Mouse (Mus musculus) embryonic facial prominence, embryonic 13.5 days (tissue): Measurements from ENCODE around the gene Tmem51. TPM values are rescaled to one million over a fixed set of nuclear protein-coding genes. Genes with fewer than 3 reads are reported as not detected.
A peak's percentile ranks its signal among the peaks of the same experiment; 100 is the strongest.
"Not testable (repeated sequence)": the region's sequence is repeated elsewhere in the genome, so short reads cannot be mapped to it uniquely, and the experiment has no call there.

Source experiments
- ATAC-seq: fragments of 200-750 bp; cut with Nextera tagmentation; 2 replicates; pipeline ENCODE4 v1.8.0; 2017; ENCODE audit warnings: low read depth; ENCODE audit not compliant: insufficient number of reproducible peaks, insufficient read depth, low FRiP score, low TSS enrichment
- H3K27ac ChIP-seq: fragments of 300-500 bp; sonication (generic); 2 replicates; pipeline ENCODE4 v1.5.1; 2015; ENCODE audit warnings: moderate library complexity, mild to moderate bottlenecking, inconsistent platforms
- H3K27me3 ChIP-seq: fragments of 300-500 bp; sonication (generic); 2 replicates; pipeline ENCODE4 v1.6.1; 2015; ENCODE audit warnings: mild to moderate bottlenecking, inconsistent platforms
- H3K36me3 ChIP-seq: fragments of 300-500 bp; sonication (generic); 2 replicates; pipeline ENCODE4 v1.6.1; 2015; ENCODE audit warnings: mild to moderate bottlenecking, inconsistent platforms
- H3K4me1 ChIP-seq: fragments of 300-500 bp; sonication (generic); 2 replicates; pipeline ENCODE4 v1.6.1; 2015; ENCODE audit warnings: inconsistent platforms
- H3K4me2 ChIP-seq: fragments of 300-500 bp; sonication (generic); 2 replicates; pipeline ENCODE4 v1.6.1; 2015; ENCODE audit warnings: moderate library complexity, mild to moderate bottlenecking, inconsistent platforms
- H3K4me3 ChIP-seq: fragments of 300-500 bp; sonication (generic); 2 replicates; pipeline ENCODE4 v1.5.1; 2015; ENCODE audit warnings: mild to moderate bottlenecking, inconsistent platforms
- H3K9ac ChIP-seq: fragments of 300-500 bp; sonication (generic); 2 replicates; pipeline ENCODE4 v1.6.1; 2015; ENCODE audit warnings: mild to moderate bottlenecking, inconsistent platforms
- H3K9me3 ChIP-seq: fragments of 300-500 bp; sonication (generic); 2 replicates; pipeline ENCODE4 v1.6.1; 2016; ENCODE audit warnings: inconsistent platforms
- whole genome bisulfite sequencing: fragments of 180-500 bp; shearing (Covaris S2); methylation state at CpG from one replicate; pipeline ENCODE4 v1.1.7; 2015; ENCODE audit warnings: mixed read lengths; 5-methylcytosine and 5-hydroxymethylcytosine counted together
- polyA plus RNA-seq: library from polyadenylated mRNA; unstranded; fragments of >200 nt; fragmentation: Nextera tagmentation; extraction: Ambion mirVana; gene quantifications from 2 replicates; pipeline ENCODE4 v1.2.1, GENCODE M21; 2015

The Tmem51 gene
- polyA plus RNA-seq, 1 experiment from 2014 or later = 13.9 TPM

GRCm38 (mm10) chr4:142000581-142000980 lies 83.5 kb downstream of the Tmem51 start:
- Histone ChIP-seq H3K4me2 (no peak overlapping the region), H3K27ac (no peak overlapping the region), H3K4me3 (no peak overlapping the region), H3K9me3 (no peaks in the 10 kb centered on the region), H3K9ac (no peak overlapping the region), H3K27me3 (no peaks in the 10 kb centered on the region), H3K36me3 (no peaks in the 10 kb centered on the region), H3K4me1 (peaks cover 8% of the 10 kb centered on the region; the same call in 1 of the 2 replicates)
- 75% methylated on average over 9 of the region's 9 CpGs for WGBS
- no peak for ATAC-seq

GRCm38 (mm10) chr4:141999494-142000074 lies 84.5 kb downstream of the Tmem51 start:
- H3K9me3 ChIP-seq = no peaks in the 10 kb centered on the region
- no peak overlapping the region for H3K4me3 ChIP-seq
- H3K27me3 ChIP-seq = no peaks in the 10 kb centered on the region
- no peak for ATAC-seq
- peaks cover 8% of the 10 kb centered on the region; the same call in 1 of the 2 replicates for H3K4me1 ChIP-seq
- H3K4me2 ChIP-seq = no peak overlapping the region
- WGBS = 62% methylated on average over 7 of the region's 7 CpGs
- H3K9ac ChIP-seq = no peak overlapping the region
- H3K27ac ChIP-seq = no peak overlapping the region; the same call in 1 of the 2 replicates
- no peaks in the 10 kb centered on the region for H3K36me3 ChIP-seq

- WGBS = 11% methylated on average over 11 of the region's 11 CpGs
- peak; percentile 40; the same call in 1 of the 2 replicates for ATAC-seq
Measured at GRCm38 (mm10) chr4:141998282-141998821, 85.8 kb downstream of the Tmem51 start.

GRCm38 (mm10) chr4:141996880-141997279 lies 87.2 kb downstream of the Tmem51 start:
- ATAC-seq = no peak
- WGBS = 67% methylated on average over 3 of the region's 3 CpGs
- Histone ChIP-seq H3K4me1 (peaks cover 8% of the 10 kb centered on the region; the same call in 1 of the 2 replicates), H3K27ac (no peak overlapping the region), H3K4me2 (no peak overlapping the region), H3K9me3 (no peaks in the 10 kb centered on the region), H3K4me3 (no peak overlapping the region), H3K9ac (no peak overlapping the region), H3K36me3 (no peaks in the 10 kb centered on the region), H3K27me3 (no peaks in the 10 kb centered on the region)

More at GRCm38 (mm10) chr4:141998282-141998821, 85.8 kb downstream of the Tmem51 start:
- Histone ChIP-seq H3K36me3 (no peaks in the 10 kb centered on the region), H3K4me3 (peak overlapping the region; percentile 37), H3K9ac (peak overlapping the region; percentile 40; the same call in 1 of the 2 replicates), H3K4me2 (peak overlapping the region; percentile 59), H3K27me3 (no peaks in the 10 kb centered on the region), H3K9me3 (no peaks in the 10 kb centered on the region), H3K4me1 (peaks cover 8% of the 10 kb centered on the region; the same call in 1 of the 2 replicates), H3K27ac (no peak overlapping the region; the same call in 1 of the 2 replicates)

GRCm38 (mm10) chr4:141996086-141996485 lies 88.0 kb downstream of the Tmem51 start:
- no peak overlapping the region for H3K4me2 ChIP-seq
- H3K27ac ChIP-seq = no peak overlapping the region
- no peak overlapping the region for H3K9ac ChIP-seq
- no peaks in the 10 kb centered on the region for H3K27me3 ChIP-seq
- WGBS = 67% methylated on average over 7 of the region's 7 CpGs
- ATAC-seq = no peak
- peaks cover 8% of the 10 kb centered on the region; the same call in 1 of the 2 replicates for H3K4me1 ChIP-seq
- no peak overlapping the region for H3K4me3 ChIP-seq
- no peaks in the 10 kb centered on the region for H3K9me3 ChIP-seq
- no peaks in the 10 kb centered on the region for H3K36me3 ChIP-seq

GRCm38 (mm10) chr4:141994062-141994471 lies 90.0 kb downstream of the Tmem51 start:
- not testable (repeated sequence) for H3K4me3 ChIP-seq, H3K9ac ChIP-seq, H3K27me3 ChIP-seq, H3K27ac ChIP-seq, H3K4me2 ChIP-seq, H3K36me3 ChIP-seq, ATAC-seq, H3K4me1 ChIP-seq, H3K9me3 ChIP-seq
- 59% methylated on average over 2 of the region's 2 CpGs for WGBS

GRCm38 (mm10) chr4:141993347-141994061 lies 90.6 kb downstream of the Tmem51 start:
- ATAC-seq = no peak
- Histone ChIP-seq H3K4me1 (peaks cover 6% of the 10 kb centered on the region; the same call in 1 of the 2 replicates), H3K9ac (no peak overlapping the region), H3K27me3 (no peaks in the 10 kb centered on the region), H3K4me3 (no peak overlapping the region), H3K9me3 (no peaks in the 10 kb centered on the region), H3K27ac (no peak overlapping the region), H3K4me2 (no peak overlapping the region), H3K36me3 (no peaks in the 10 kb centered on the region)
- WGBS = 70% methylated on average over 5 of the region's 5 CpGs

- no peaks in the 10 kb centered on the region for H3K36me3 ChIP-seq
- no peak for ATAC-seq
- 78% methylated on average over 14 of the region's 14 CpGs for WGBS
Measured at GRCm38 (mm10) chr4:141992530-141993204, 91.4 kb downstream of the Tmem51 start.

GRCm38 (mm10) chr4:141988178-141988577 lies 95.9 kb downstream of the Tmem51 start:
- H3K36me3 ChIP-seq = no peaks in the 10 kb centered on the region

More at GRCm38 (mm10) chr4:141992530-141993204, 91.4 kb downstream of the Tmem51 start:
- Histone ChIP-seq H3K4me2 (no peak overlapping the region), H3K27ac (no peak overlapping the region), H3K4me3 (no peak overlapping the region), H3K27me3 (no peaks in the 10 kb centered on the region), H3K9ac (no peak overlapping the region), H3K9me3 (no peaks in the 10 kb centered on the region), H3K4me1 (no peaks in the 10 kb centered on the region)

GRCm38 (mm10) chr4:141983689-141984088 lies 100.4 kb downstream of the Tmem51 start:
- ATAC-seq = no peak
- H3K27me3 ChIP-seq = no peaks in the 10 kb centered on the region
- no peak overlapping the region for H3K27ac ChIP-seq
- H3K4me2 ChIP-seq = no peak overlapping the region
- H3K9ac ChIP-seq = no peak overlapping the region
- no peak overlapping the region for H3K4me3 ChIP-seq
- no peaks in the 10 kb centered on the region for H3K9me3 ChIP-seq
- WGBS = 67% methylated on average over 3 of the region's 3 CpGs
- H3K36me3 ChIP-seq = no peaks in the 10 kb centered on the region
- H3K4me1 ChIP-seq = no peaks in the 10 kb centered on the region

More at GRCm38 (mm10) chr4:141988178-141988577, 95.9 kb downstream of the Tmem51 start:
- no peak overlapping the region for H3K9ac ChIP-seq
- H3K9me3 ChIP-seq = no peaks in the 10 kb centered on the region
- H3K4me1 ChIP-seq = no peaks in the 10 kb centered on the region
- no peaks in the 10 kb centered on the region for H3K27me3 ChIP-seq
- ATAC-seq = no peak
- 67% methylated on average over 1 of the region's 1 CpGs for WGBS
- H3K27ac ChIP-seq = no peak overlapping the region
- no peak overlapping the region for H3K4me2 ChIP-seq
- no peak overlapping the region for H3K4me3 ChIP-seq

GRCm38 (mm10) chr4:141981475-141981874 lies 102.6 kb downstream of the Tmem51 start:
- H3K36me3 ChIP-seq = no peaks in the 10 kb centered on the region
- 65% methylated on average over 3 of the region's 3 CpGs for WGBS

More at GRCm38 (mm10) chr4:141981475-141981874, 102.6 kb downstream of the Tmem51 start:
- no peaks in the 10 kb centered on the region for H3K27me3 ChIP-seq
- H3K9ac ChIP-seq = no peak overlapping the region
- no peak overlapping the region for H3K4me2 ChIP-seq
- H3K27ac ChIP-seq = no peak overlapping the region
- ATAC-seq = no peak
- H3K9me3 ChIP-seq = no peaks in the 10 kb centered on the region
- H3K4me3 ChIP-seq = no peak overlapping the region
- no peaks in the 10 kb centered on the region for H3K4me1 ChIP-seq
